Mouse (Mus musculus): ENCODE results near the gene Lrrc29.

DNA sequence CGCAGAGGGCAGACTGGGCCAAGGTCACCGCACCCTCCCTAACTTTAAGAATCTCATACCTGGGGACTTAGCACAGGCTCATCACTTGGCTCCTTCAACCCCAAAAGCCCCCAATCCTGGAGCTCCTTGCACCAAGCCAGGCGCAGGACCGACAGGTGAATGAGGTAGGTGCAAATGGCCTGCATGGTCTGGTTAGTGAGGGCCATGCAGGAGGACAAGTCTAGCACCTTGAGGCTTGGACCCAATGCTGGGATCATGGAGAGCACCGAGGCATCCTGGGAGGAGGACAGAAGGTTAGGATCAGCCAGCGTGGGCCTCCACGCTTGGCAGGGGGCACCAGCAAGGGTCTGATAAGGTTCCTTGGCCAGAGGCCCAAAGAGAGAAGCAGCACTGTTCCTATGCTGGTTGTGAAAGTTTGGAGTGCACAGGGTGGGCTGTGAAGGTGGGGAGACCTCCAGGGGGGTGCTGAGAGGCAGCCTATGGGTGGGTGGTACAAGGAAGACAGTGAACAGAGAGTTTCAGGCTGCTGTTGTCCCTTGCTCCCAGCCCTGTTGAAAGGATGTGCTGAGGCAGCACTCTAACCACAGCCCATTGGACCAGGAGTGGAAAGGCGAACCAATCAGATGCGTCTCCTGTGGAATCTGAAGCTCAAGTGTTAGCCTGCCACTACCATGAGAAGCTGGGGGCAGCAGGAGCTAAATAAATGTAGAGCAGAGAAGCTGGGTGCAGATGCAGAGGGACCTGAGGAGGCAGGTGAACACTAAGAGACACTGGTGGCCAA is 12.3 kb downstream of the Lrrc29 start:
- no peak for TF ChIP-seq CTCF (IDR thresholded peaks at IDR 0.05; ENCODE audit: insufficient read depth, low read length)
- no peak for TF ChIP-seq POLR2A (IDR thresholded peaks at IDR 0.05; ENCODE audit: borderline replicate concordance, extremely low read depth, low read depth, low read length)
